In genomic region chr1:163338525-163339218, GRCm38 (mm10) we compare ENCODE assay signal across 12 mouse cellular contexts. TPM values are rescaled to one million over a fixed set of nuclear protein-coding genes. Genes with fewer than 3 reads are reported as not detected.
DNase-seq lines count a peak whose midpoint lies in the region; ATAC-seq and TF ChIP-seq lines count a peak whose summit lies in the region.
"Had no signal": no experiment of that assay in that cellular context is flagged by ENCODE, and none has a peak within 500 bp of the region (broad histone marks: within the 10 kb centered on the region; RNA-seq: fewer than 3 reads in every experiment).

No protein-coding gene starts in this region.

- no peaks in the 10 kb centered on the region for H3K4me1 ChIP-seq in cerebellum, adult 2 months (ENCODE audit: control insufficient read depth, insufficient read depth, low read length)
- H3K4me1 ChIP-seq in liver, embryonic 15.5 days (replicated peaks) = no peaks in the 10 kb centered on the region
- H3K4me1 ChIP-seq in liver, embryonic 12.5 days = no peaks in the 10 kb centered on the region
- H3K4me1 ChIP-seq in forebrain, postnatal 0 days (ENCODE audit: insufficient read depth) = peaks cover 11% of the 10 kb centered on the region; the same call in 1 of the 2 replicates
- no peaks in the 10 kb centered on the region for H3K4me1 ChIP-seq in midbrain, embryonic 14.5 days (ENCODE audit: control insufficient read depth, insufficient read depth, low read length)

- no peak overlapping the region for H3K9ac ChIP-seq in liver, embryonic 15.5 days
- no peak overlapping the region for H3K9ac ChIP-seq in liver, embryonic 12.5 days
- H3K9ac ChIP-seq in forebrain, postnatal 0 days = no peak overlapping the region
- no peak overlapping the region for H3K9ac ChIP-seq in midbrain, embryonic 14.5 days (replicated peaks; ENCODE audit: low read length)

- TF ChIP-seq CTCF in cerebellum, adult 2 months (IDR thresholded peaks at IDR 0.05; ENCODE audit: borderline replicate concordance, insufficient read depth, low read depth, low read length) = no peak
- TF ChIP-seq CTCF in forebrain, postnatal 0 days (IDR thresholded peaks at IDR 0.05; ENCODE audit: low read depth) = no peak

- no peak for TF ChIP-seq POLR2A in cerebellum, adult 2 months (IDR thresholded peaks at IDR 0.05; ENCODE audit: borderline replicate concordance, insufficient read depth, low read length)

- H3K4me2 ChIP-seq in liver, embryonic 15.5 days = peak overlapping the region; percentile 18; the same call in 1 of the 2 replicates
- no peak overlapping the region for H3K4me2 ChIP-seq in liver, embryonic 12.5 days
- no peak overlapping the region for H3K4me2 ChIP-seq in forebrain, postnatal 0 days (ENCODE audit: low read depth)
- no peak overlapping the region for H3K4me2 ChIP-seq in midbrain, embryonic 14.5 days (ENCODE audit: low read length)

- 4% methylated on average over 7 of the region's 7 CpGs for WGBS in cerebellum, adult 2 months
- 54% methylated on average over 7 of the region's 7 CpGs for WGBS in liver, embryonic 15.5 days (ENCODE audit: insufficient replicate concordance)
- WGBS in liver, embryonic 12.5 days (ENCODE audit: insufficient replicate concordance) = 54% methylated on average over 7 of the region's 7 CpGs
- 27% methylated on average over 7 of the region's 7 CpGs for WGBS in forebrain, postnatal 0 days
- WGBS in midbrain, embryonic 14.5 days = 66% methylated on average over 7 of the region's 7 CpGs

- peak; percentile 51; the same call in 1 of the 2 replicates for ATAC-seq in liver, embryonic 15.5 days (ENCODE audit: insufficient read depth)
- ATAC-seq in liver, embryonic 12.5 days = no peak
- peak; percentile 52; the same call in 1 of the 2 replicates for ATAC-seq in forebrain, postnatal 0 days
- ATAC-seq in midbrain, embryonic 14.5 days (ENCODE audit: low FRiP score, low TSS enrichment) = peak; percentile 35; the same call in 1 of the 2 replicates

- no peaks in the 10 kb centered on the region for H3K27me3 ChIP-seq in cerebellum, adult 2 months (ENCODE audit: control insufficient read depth, insufficient read depth, low read length)
- H3K27me3 ChIP-seq in liver, embryonic 15.5 days = no peaks in the 10 kb centered on the region
- H3K27me3 ChIP-seq in liver, embryonic 12.5 days (replicated peaks) = no peaks in the 10 kb centered on the region
- no peaks in the 10 kb centered on the region for H3K27me3 ChIP-seq in forebrain, postnatal 0 days (ENCODE audit: insufficient read depth, low read length)
- no peaks in the 10 kb centered on the region for H3K27me3 ChIP-seq in midbrain, embryonic 14.5 days (ENCODE audit: control insufficient read depth, insufficient read depth, low read length)

- H3K4me3 ChIP-seq in cerebellum, adult 2 months (replicated peaks; ENCODE audit: insufficient read depth, low read depth, low read length) = no peak overlapping the region
- H3K4me3 ChIP-seq in liver, embryonic 15.5 days (replicated peaks) = no peak overlapping the region
- no peak overlapping the region for H3K4me3 ChIP-seq in liver, embryonic 12.5 days
- no peak overlapping the region for H3K4me3 ChIP-seq in forebrain, postnatal 0 days (ENCODE audit: low read depth, low read length)
- no peak overlapping the region for H3K4me3 ChIP-seq in midbrain, embryonic 14.5 days (replicated peaks; ENCODE audit: low read depth, low read length)

- H3K27ac ChIP-seq in cerebellum, adult 2 months (ENCODE audit: insufficient read depth, low read length) = no peak overlapping the region
- H3K27ac ChIP-seq in liver, embryonic 15.5 days (replicated peaks) = no peak overlapping the region
- H3K27ac ChIP-seq in liver, embryonic 12.5 days = no peak overlapping the region
- no peak overlapping the region for H3K27ac ChIP-seq in forebrain, postnatal 0 days (ENCODE audit: low read depth, low read length)
- H3K27ac ChIP-seq in midbrain, embryonic 14.5 days (replicated peaks; ENCODE audit: low read depth, low read length) = no peak overlapping the region

- H3K36me3 ChIP-seq in liver, embryonic 15.5 days (replicated peaks) = no peaks in the 10 kb centered on the region
- no peaks in the 10 kb centered on the region for H3K36me3 ChIP-seq in liver, embryonic 12.5 days
- no peaks in the 10 kb centered on the region for H3K36me3 ChIP-seq in forebrain, postnatal 0 days (ENCODE audit: insufficient read depth)
- no peaks in the 10 kb centered on the region for H3K36me3 ChIP-seq in midbrain, embryonic 14.5 days (ENCODE audit: control insufficient read depth, insufficient read depth, low read length)

- H3K9me3 ChIP-seq in liver, embryonic 15.5 days (replicated peaks) = no peaks in the 10 kb centered on the region
- H3K9me3 ChIP-seq in liver, embryonic 12.5 days (replicated peaks) = no peaks in the 10 kb centered on the region
- H3K9me3 ChIP-seq in forebrain, postnatal 0 days (ENCODE audit: low read length) = no peaks in the 10 kb centered on the region
- no peaks in the 10 kb centered on the region for H3K9me3 ChIP-seq in midbrain, embryonic 14.5 days (ENCODE audit: control insufficient read depth, low read length)

- peak; percentile 50 to 54 for DNase-seq in cerebellum, postnatal 14 days
- no peak for DNase-seq in cerebellum, adult 2 months
- peak; percentile 53 for DNase-seq in forebrain, postnatal 0 days
- DNase-seq in midbrain, embryonic 14.5 days = peak; percentile 62
- DNase-seq in urinary bladder, adult 2 months (ENCODE audit: low spot score) = no peak
- no peak for DNase-seq in left cerebral cortex, adult 9 months (ENCODE audit: low spot score in 2 of 2)
- DNase-seq: B cell, adult 2 months; layer of hippocampus, postnatal 36 days; lung, postnatal 14 days had no signal

RNA-seq across cellular contexts. Expression of gene Prrx1, which starts 25.2 kb away (rescaled TPM):
- polyA plus RNA-seq in cerebellum, adult 2 months (2012; rRNA removed) = 4.1 and 4.6 TPM in 2 replicates
- polyA plus RNA-seq in liver, embryonic 15.5 days (2015; fragmentation: Nextera tagmentation; extraction: Ambion mirVana) = 0.31 and 0.33 TPM in 2 replicates
- polyA plus RNA-seq in liver, embryonic 12.5 days (2016; fragmentation: Nextera tagmentation; extraction: Ambion mirVana) = 0.62 and 1.2 TPM in 2 replicates
- 4.3 and 7.3 TPM in 2 replicates for total RNA-seq in forebrain, postnatal 0 days (2014; rRNA removed)
- polyA plus RNA-seq in forebrain, postnatal 0 days (2015; fragmentation: Nextera tagmentation; extraction: Ambion mirVana) = 3.3 and 4.0 TPM in 2 replicates
- polyA plus RNA-seq in midbrain, embryonic 14.5 days (2014; fragmentation: Nextera tagmentation; extraction: Ambion mirVana) = 0.84 and 3.5 TPM in 2 replicates
- 10.2 and 11.9 TPM in 2 replicates for polyA plus RNA-seq in urinary bladder, adult 2 months (2012; rRNA removed)
- total RNA-seq: hematopoietic stem cell, adult 5-6 weeks had no signal

Comparison
In these comparisons a context has a peak if more than half of its experiments do, and no peak if none do; other contexts are left out.
1. DNase-seq: peak in cerebellum, postnatal 14 days (2 of 2), forebrain, postnatal 0 days (single experiment) and midbrain, embryonic 14.5 days (single experiment); none in cerebellum, adult 2 months (0 of 2), urinary bladder, adult 2 months (single experiment) and left cerebral cortex, adult 9 months (0 of 2).